Mouse (Mus musculus): ENCODE results near the gene Gbx2. TPM values are rescaled to one million over a fixed set of nuclear protein-coding genes. Genes with fewer than 3 reads are reported as not detected.

The Gbx2 gene
- polyA plus RNA-seq, 1 experiment from 2014 or later = 29.7 TPM

- WGBS = 34% methylated on average over 12 of the region's 12 CpGs
- Histone ChIP-seq H3K4me2 (ENCODE audit: low read length) (no peak overlapping the region), H3K36me3 (ENCODE audit: control insufficient read depth, insufficient read depth, low read length) (no peaks in the 10 kb centered on the region), H3K27ac (ENCODE audit: low read length) (no peak overlapping the region), H3K9ac (ENCODE audit: low read depth, low read length) (no peak overlapping the region), H3K9me3 (replicated peaks; ENCODE audit: control insufficient read depth, low read length, poor library complexity, severe bottlenecking) (no peaks in the 10 kb centered on the region), H3K27me3 (ENCODE audit: control insufficient read depth, insufficient read depth, low read depth, low read length) (peaks cover 17% of the 10 kb centered on the region), H3K4me3 (ENCODE audit: low read depth, low read length) (no peak overlapping the region), H3K4me1 (ENCODE audit: control insufficient read depth, insufficient read depth, low read length) (peaks cover 17% of the 10 kb centered on the region; the same call in 1 of the 2 replicates)
- ATAC-seq = no peak
Observed at GRCm38 (mm10) chr1:89964426-89964825, 33.4 kb upstream of the Gbx2 start.

DNA sequence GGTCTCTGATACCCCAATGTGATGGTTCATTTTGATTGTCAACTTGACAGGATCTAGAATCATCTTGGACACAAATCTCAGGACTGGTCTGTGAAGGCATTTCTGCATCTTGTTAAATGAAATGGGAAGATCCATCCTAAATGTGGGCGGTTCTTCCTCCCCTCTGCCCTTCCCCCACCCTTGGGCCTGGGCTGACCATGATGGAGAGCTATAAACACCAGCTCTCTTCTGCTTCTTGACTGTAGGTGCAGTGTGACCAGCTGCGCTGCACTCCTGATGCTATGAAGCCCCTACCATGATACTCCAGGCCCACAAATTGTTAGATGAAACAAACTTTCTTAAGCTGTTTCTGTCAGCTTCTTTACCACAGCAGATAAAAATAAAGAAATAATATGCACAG is 32.3 kb upstream of the Gbx2 start:
- Histone ChIP-seq H3K9me3 (replicated peaks; ENCODE audit: control insufficient read depth, low read length, poor library complexity, severe bottlenecking) (no peaks in the 10 kb centered on the region), H3K9ac (ENCODE audit: low read depth, low read length) (no peak overlapping the region), H3K27ac (ENCODE audit: low read length) (no peak overlapping the region), H3K36me3 (ENCODE audit: control insufficient read depth, insufficient read depth, low read length) (no peaks in the 10 kb centered on the region), H3K4me2 (ENCODE audit: low read length) (no peak overlapping the region), H3K4me3 (ENCODE audit: low read depth, low read length) (no peak overlapping the region), H3K27me3 (ENCODE audit: control insufficient read depth, insufficient read depth, low read depth, low read length) (peaks cover 16% of the 10 kb centered on the region), H3K4me1 (ENCODE audit: control insufficient read depth, insufficient read depth, low read length) (peaks cover 12% of the 10 kb centered on the region; the same call in 1 of the 2 replicates)
- ATAC-seq = no peak
- 85% methylated on average over 2 of the region's 2 CpGs for WGBS

DNA sequence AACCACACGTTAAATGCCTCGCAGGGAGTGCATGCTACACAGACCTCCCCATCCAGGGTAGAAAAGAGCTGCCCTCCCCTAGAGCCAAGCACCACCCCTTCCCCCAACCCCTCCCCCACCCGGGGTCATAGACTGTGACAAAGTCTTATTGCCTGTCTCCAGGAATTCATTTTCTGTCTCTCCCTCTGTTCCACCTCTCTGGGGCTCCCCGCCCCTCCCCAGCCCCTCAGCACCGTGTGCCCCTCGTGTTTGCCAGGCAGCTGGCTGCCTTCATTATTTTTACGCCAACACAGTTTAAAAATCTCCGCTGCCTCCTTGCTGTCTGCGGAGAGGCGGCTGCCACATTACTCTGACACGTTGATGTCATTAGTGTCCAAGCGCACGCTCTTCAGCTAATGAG is 31.1 kb upstream of the Gbx2 start:
- peaks cover 16% of the 10 kb centered on the region for H3K27me3 ChIP-seq (ENCODE audit: control insufficient read depth, insufficient read depth, low read depth, low read length)
- no peaks in the 10 kb centered on the region for H3K36me3 ChIP-seq (ENCODE audit: control insufficient read depth, insufficient read depth, low read length)
- no peaks in the 10 kb centered on the region for H3K9me3 ChIP-seq (replicated peaks; ENCODE audit: control insufficient read depth, low read length, poor library complexity, severe bottlenecking)
- WGBS = 5% methylated on average over 13 of the region's 13 CpGs
- peak overlapping the region; percentile 8 for H3K4me2 ChIP-seq (ENCODE audit: low read length)
- H3K27ac ChIP-seq (ENCODE audit: low read length) = no peak overlapping the region
- peaks cover 9% of the 10 kb centered on the region; the same call in 1 of the 2 replicates for H3K4me1 ChIP-seq (ENCODE audit: control insufficient read depth, insufficient read depth, low read length)
- no peak overlapping the region for H3K4me3 ChIP-seq (ENCODE audit: low read depth, low read length)
- no peak overlapping the region for H3K9ac ChIP-seq (ENCODE audit: low read depth, low read length)
- peak; percentile 37; the same call in 1 of the 2 replicates for ATAC-seq

DNA sequence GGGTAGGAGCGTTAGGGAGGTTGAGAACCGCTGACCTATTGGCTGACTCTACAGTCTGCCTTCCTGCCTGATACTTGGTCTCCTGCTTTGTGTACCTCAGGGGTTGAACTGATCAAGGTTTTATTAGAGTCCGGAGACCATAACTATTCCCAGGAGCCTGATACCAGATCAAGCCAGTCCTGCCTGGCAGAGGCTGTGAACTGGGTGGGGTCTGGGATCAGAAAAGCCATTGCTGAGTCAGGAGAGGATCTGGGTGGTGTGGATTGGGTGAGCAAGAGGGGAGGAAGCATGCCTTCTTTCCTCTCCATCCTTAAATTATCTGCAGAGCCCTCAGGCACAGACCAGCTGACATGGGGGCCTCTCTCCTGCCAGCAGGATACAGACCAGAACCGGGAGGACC is 28.4 kb upstream of the Gbx2 start:
- no peak overlapping the region for H3K4me2 ChIP-seq (ENCODE audit: low read length)
- no peak overlapping the region for H3K4me3 ChIP-seq (ENCODE audit: low read depth, low read length)
- H3K4me1 ChIP-seq (ENCODE audit: control insufficient read depth, insufficient read depth, low read length) = peaks cover 5% of the 10 kb centered on the region; the same call in 1 of the 2 replicates
- H3K27me3 ChIP-seq (ENCODE audit: control insufficient read depth, insufficient read depth, low read depth, low read length) = peaks cover 11% of the 10 kb centered on the region
- no peaks in the 10 kb centered on the region for H3K36me3 ChIP-seq (ENCODE audit: control insufficient read depth, insufficient read depth, low read length)
- H3K27ac ChIP-seq (ENCODE audit: low read length) = no peak overlapping the region
- H3K9me3 ChIP-seq (replicated peaks; ENCODE audit: control insufficient read depth, low read length, poor library complexity, severe bottlenecking) = no peaks in the 10 kb centered on the region
- ATAC-seq = no peak
- no peak overlapping the region for H3K9ac ChIP-seq (ENCODE audit: low read depth, low read length)
- 82% methylated on average over 4 of the region's 4 CpGs for WGBS

GRCm38 (mm10) chr1:89943202-89943601 is 12.2 kb upstream of the Gbx2 start:
- peak; percentile 58; the same call in 1 of the 2 replicates for ATAC-seq
- Histone ChIP-seq H3K36me3 (ENCODE audit: control insufficient read depth, insufficient read depth, low read length) (no peaks in the 10 kb centered on the region), H3K4me3 (ENCODE audit: low read depth, low read length) (no peak overlapping the region), H3K4me1 (ENCODE audit: control insufficient read depth, insufficient read depth, low read length) (peaks cover 13% of the 10 kb centered on the region; the same call in 1 of the 2 replicates), H3K27ac (ENCODE audit: low read length) (no peak overlapping the region), H3K9ac (ENCODE audit: low read depth, low read length) (no peak overlapping the region), H3K4me2 (ENCODE audit: low read length) (no peak overlapping the region), H3K9me3 (replicated peaks; ENCODE audit: control insufficient read depth, low read length, poor library complexity, severe bottlenecking) (no peaks in the 10 kb centered on the region), H3K27me3 (ENCODE audit: control insufficient read depth, insufficient read depth, low read depth, low read length) (peaks cover 55% of the 10 kb centered on the region)
- 3% methylated on average over 16 of the region's 16 CpGs for WGBS

- peak overlapping the region; percentile 49 for H3K4me2 ChIP-seq (ENCODE audit: low read length)
- H3K27ac ChIP-seq (ENCODE audit: low read length) = no peak overlapping the region
- ATAC-seq = no peak
- H3K4me3 ChIP-seq (ENCODE audit: low read depth, low read length) = peak overlapping the region; percentile 24; the same call in 1 of the 2 replicates
- no peaks in the 10 kb centered on the region for H3K9me3 ChIP-seq (replicated peaks; ENCODE audit: control insufficient read depth, low read length, poor library complexity, severe bottlenecking)
- WGBS = 2% methylated on average over 15 of the region's 15 CpGs
- peak overlapping the region; percentile 39; the same call in 1 of the 2 replicates for H3K9ac ChIP-seq (ENCODE audit: low read depth, low read length)
- peaks cover 13% of the 10 kb centered on the region; the same call in 1 of the 2 replicates for H3K4me1 ChIP-seq (ENCODE audit: control insufficient read depth, insufficient read depth, low read length)
- H3K27me3 ChIP-seq (ENCODE audit: control insufficient read depth, insufficient read depth, low read depth, low read length) = peaks cover 60% of the 10 kb centered on the region
- H3K36me3 ChIP-seq (ENCODE audit: control insufficient read depth, insufficient read depth, low read length) = no peaks in the 10 kb centered on the region
Observed at GRCm38 (mm10) chr1:89942395-89942976, 11.5 kb upstream of the Gbx2 start.

GRCm38 (mm10) chr1:89941701-89942381 is 10.9 kb upstream of the Gbx2 start:
- Histone ChIP-seq H3K4me2 (ENCODE audit: low read length) (peak overlapping the region; percentile 49), H3K4me1 (ENCODE audit: control insufficient read depth, insufficient read depth, low read length) (peaks cover 13% of the 10 kb centered on the region; the same call in 1 of the 2 replicates), H3K27ac (ENCODE audit: low read length) (no peak overlapping the region), H3K9me3 (replicated peaks; ENCODE audit: control insufficient read depth, low read length, poor library complexity, severe bottlenecking) (no peaks in the 10 kb centered on the region), H3K9ac (ENCODE audit: low read depth, low read length) (peak overlapping the region; percentile 39; the same call in 1 of the 2 replicates), H3K4me3 (ENCODE audit: low read depth, low read length) (peak overlapping the region; percentile 24), H3K36me3 (ENCODE audit: control insufficient read depth, insufficient read depth, low read length) (no peaks in the 10 kb centered on the region), H3K27me3 (ENCODE audit: control insufficient read depth, insufficient read depth, low read depth, low read length) (peaks cover 62% of the 10 kb centered on the region)
- under 1% methylated on average over 40 of the region's 40 CpGs for WGBS
- peak; percentile 58; the same call in 1 of the 2 replicates for ATAC-seq

DNA sequence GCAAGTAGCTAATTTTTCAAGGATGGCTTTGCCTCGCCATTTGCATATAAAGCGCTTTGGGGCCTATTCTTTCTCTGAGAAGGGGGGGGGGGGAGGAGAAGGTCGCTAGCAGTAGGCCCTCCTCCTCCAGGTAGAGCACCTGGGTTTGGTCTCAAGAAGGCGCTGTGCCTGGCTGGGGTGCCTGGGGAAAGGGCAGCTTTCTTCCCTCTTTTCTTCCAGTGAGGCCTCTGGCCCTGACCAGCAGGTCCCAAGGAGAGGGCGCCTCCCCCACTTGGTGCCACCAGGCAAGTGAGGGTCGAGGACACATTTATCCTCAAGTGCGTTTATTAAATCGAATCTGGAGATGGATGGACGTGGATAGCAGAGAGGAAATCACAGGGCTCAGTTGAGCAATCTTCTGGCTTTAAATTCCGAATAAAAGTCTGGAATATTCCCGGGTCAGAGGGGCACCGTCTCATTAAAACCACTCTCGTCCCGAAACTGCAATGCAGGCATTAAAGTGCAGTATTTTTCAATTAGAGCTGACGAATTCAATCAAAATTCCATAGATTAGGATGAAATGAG is 10.1 kb upstream of the Gbx2 start:
- Histone ChIP-seq H3K36me3 (ENCODE audit: control insufficient read depth, insufficient read depth, low read length) (no peaks in the 10 kb centered on the region), H3K4me3 (ENCODE audit: low read depth, low read length) (no peak overlapping the region), H3K27me3 (ENCODE audit: control insufficient read depth, insufficient read depth, low read depth, low read length) (peaks cover 68% of the 10 kb centered on the region), H3K4me2 (ENCODE audit: low read length) (no peak overlapping the region), H3K9ac (ENCODE audit: low read depth, low read length) (no peak overlapping the region), H3K27ac (ENCODE audit: low read length) (no peak overlapping the region), H3K4me1 (ENCODE audit: control insufficient read depth, insufficient read depth, low read length) (peaks cover 13% of the 10 kb centered on the region; the same call in 1 of the 2 replicates), H3K9me3 (replicated peaks; ENCODE audit: control insufficient read depth, low read length, poor library complexity, severe bottlenecking) (no peaks in the 10 kb centered on the region)
- ATAC-seq = no peak
- WGBS = 6% methylated on average over 15 of the region's 15 CpGs

Measured in midbrain, embryonic 16.5 days (tissue).